Mouse (Mus musculus): ENCODE measurements around the gene Egfl6. TPM values are rescaled to one million over a fixed set of nuclear protein-coding genes. Genes with fewer than 3 reads are reported as not detected.

The Egfl6 gene
- 1.3 TPM for polyA plus RNA-seq (2014; fragmentation: Illumina TruSeq; extraction: RNeasy Lipid Tissue Mini Kit (QIAGEN cat#74804); ENCODE audit: low read depth, low replicate concordance)

GRCm38 (mm10) chrX:166584947-166585824 is at the start of gene Egfl6:
Egfl6 (minus strand) TSS chrX:166585720.

GRCm38 (mm10) chrX:166518345-166518744 is 67.2 kb downstream of the Egfl6 start, which contains the start of gene Tceanc:
Tceanc (minus strand) TSS chrX:166518567.

GRCm38 (mm10) chrX:166479365-166479983 is 106.0 kb downstream of the Egfl6 start, which contains the start of gene Rab9:
Rab9 (minus strand) TSS chrX:166479867.

Other genes starting within 250 kb of the Egfl6 start
- gene Trappc2, start 145.1 kb downstream of the Egfl6 start, polyA plus RNA-seq (2014; fragmentation: Illumina TruSeq; extraction: RNeasy Lipid Tissue Mini Kit (QIAGEN cat#74804); ENCODE audit: low read depth, low replicate concordance): 13.7 TPM
- gene Ofd1, start 145.0 kb downstream of the Egfl6 start, polyA plus RNA-seq (2014; fragmentation: Illumina TruSeq; extraction: RNeasy Lipid Tissue Mini Kit (QIAGEN cat#74804); ENCODE audit: low read depth, low replicate concordance): 12.1 TPM
- gene Rab9, start 105.9 kb downstream of the Egfl6 start, polyA plus RNA-seq (2014; fragmentation: Illumina TruSeq; extraction: RNeasy Lipid Tissue Mini Kit (QIAGEN cat#74804); ENCODE audit: low read depth, low replicate concordance): 22.7 TPM
- 2.5 TPM for gene Tceanc, start 67.2 kb downstream of the Egfl6 start, polyA plus RNA-seq (2014; fragmentation: Illumina TruSeq; extraction: RNeasy Lipid Tissue Mini Kit (QIAGEN cat#74804); ENCODE audit: low read depth, low replicate concordance)